Comparison of ENCODE assay signal across 11 mouse cellular contexts in the genomic region with DNA sequence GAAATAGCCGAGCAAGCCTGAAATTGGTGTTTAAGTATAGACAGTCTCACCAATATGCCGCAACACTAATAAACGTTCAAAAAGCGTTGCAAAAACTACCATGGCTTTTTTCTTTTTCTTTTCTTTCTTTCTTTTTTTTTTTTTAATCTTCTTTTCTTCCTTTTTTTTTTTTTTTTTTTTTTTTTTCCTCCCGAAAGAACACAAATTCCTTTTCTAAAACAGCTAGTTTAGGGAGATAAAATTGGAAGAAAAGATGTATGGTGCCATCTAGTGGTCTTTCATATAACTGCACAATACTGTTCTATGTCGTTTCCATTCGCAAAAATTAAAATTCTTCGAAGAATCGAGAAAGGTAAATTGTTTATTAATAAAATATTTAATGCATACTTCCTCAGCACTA. TPM values are rescaled to one million over a fixed set of nuclear protein-coding genes. Genes with fewer than 3 reads are reported as not detected.
DNase-seq lines count a peak whose midpoint lies in the region; ATAC-seq and TF ChIP-seq lines count a peak whose summit lies in the region.
"Had no signal": no experiment of that assay in that cellular context is flagged by ENCODE, and none has a peak within 500 bp of the region (broad histone marks: within the 10 kb centered on the region; RNA-seq: fewer than 3 reads in every experiment).

No protein-coding gene starts in this region.

- TF ChIP-seq EP300 in stomach, postnatal 0 days (optimal IDR thresholded peaks at IDR 0.05): no peak

- peak; percentile 76 for TF ChIP-seq CTCF in stomach, postnatal 0 days (IDR thresholded peaks at IDR 0.05; ENCODE audit: low read depth)

- no peak overlapping the region for H3K4me2 ChIP-seq in midbrain, embryonic 14.5 days (ENCODE audit: low read length)
- no peak overlapping the region for H3K4me2 ChIP-seq in midbrain, embryonic 15.5 days
- no peak overlapping the region for H3K4me2 ChIP-seq in stomach, postnatal 0 days (replicated peaks; ENCODE audit: low read depth)
- H3K4me2 ChIP-seq: limb, embryonic 13.5 days had no signal

- H3K4me1 ChIP-seq in midbrain, embryonic 14.5 days (ENCODE audit: control insufficient read depth, insufficient read depth, low read length): no peaks in the 10 kb centered on the region
- H3K4me1 ChIP-seq in midbrain, embryonic 15.5 days: no peaks in the 10 kb centered on the region
- no peaks in the 10 kb centered on the region for H3K4me1 ChIP-seq in stomach, postnatal 0 days (replicated peaks; ENCODE audit: control insufficient read depth, insufficient read depth)

- no peak overlapping the region for H3K4me3 ChIP-seq in midbrain, embryonic 14.5 days (replicated peaks; ENCODE audit: low read depth, low read length)
- no peak overlapping the region for H3K4me3 ChIP-seq in midbrain, embryonic 15.5 days
- H3K4me3 ChIP-seq in stomach, postnatal 0 days (ENCODE audit: low read depth, low read length): no peak overlapping the region
- H3K4me3 ChIP-seq: erythroblast, embryonic 14.5 days; limb, embryonic 13.5 days had no signal

- no peaks in the 10 kb centered on the region for H3K9me3 ChIP-seq in midbrain, embryonic 14.5 days (ENCODE audit: control insufficient read depth, low read length)
- no peaks in the 10 kb centered on the region for H3K9me3 ChIP-seq in midbrain, embryonic 15.5 days
- H3K9me3 ChIP-seq in stomach, postnatal 0 days (ENCODE audit: control insufficient read depth, low read length): no peaks in the 10 kb centered on the region
- H3K9me3 ChIP-seq: limb, embryonic 13.5 days had no signal

- H3K27ac ChIP-seq in midbrain, embryonic 14.5 days (replicated peaks; ENCODE audit: low read depth, low read length): no peak overlapping the region
- H3K27ac ChIP-seq in midbrain, embryonic 15.5 days: no peak overlapping the region
- no peak overlapping the region for H3K27ac ChIP-seq in stomach, postnatal 0 days (replicated peaks)
- H3K27ac ChIP-seq: limb, embryonic 13.5 days had no signal

- H3K9ac ChIP-seq in midbrain, embryonic 14.5 days (replicated peaks; ENCODE audit: low read length): no peak overlapping the region
- H3K9ac ChIP-seq in midbrain, embryonic 15.5 days: no peak overlapping the region
- no peak overlapping the region for H3K9ac ChIP-seq in stomach, postnatal 0 days (ENCODE audit: low read length)
- H3K9ac ChIP-seq: limb, embryonic 13.5 days had no signal

- H3K27me3 ChIP-seq in midbrain, embryonic 14.5 days (ENCODE audit: control insufficient read depth, insufficient read depth, low read length): no peaks in the 10 kb centered on the region
- H3K27me3 ChIP-seq in midbrain, embryonic 15.5 days (replicated peaks): no peaks in the 10 kb centered on the region
- H3K27me3 ChIP-seq in stomach, postnatal 0 days (ENCODE audit: control insufficient read depth, insufficient read depth, low read length): no peaks in the 10 kb centered on the region

- ATAC-seq in midbrain, embryonic 14.5 days (ENCODE audit: low FRiP score, low TSS enrichment): no peak
- ATAC-seq in midbrain, embryonic 15.5 days (replicated peaks): no peak
- no peak for ATAC-seq in stomach, postnatal 0 days (ENCODE audit: low FRiP score, low TSS enrichment)

- DNase-seq in heart, postnatal 10 days: peak; percentile 8 to 35
- no peak for DNase-seq in heart, postnatal 4 days
- DNase-seq in midbrain, embryonic 14.5 days: peak; percentile 78
- DNase-seq in c-Kit-positive CD71-positive TER-119-positive erythroid progenitor cells, embryonic 14.5 days (ENCODE audit: low spot score): peak; percentile 34
- DNase-seq in stomach, postnatal 0 days (ENCODE audit: low spot score): no peak
- no peak for DNase-seq in thymus, postnatal 4 days
- no peak for DNase-seq in frontal cortex, postnatal 36 days (ENCODE audit: low spot score in 2 of 2)
- DNase-seq: thymus, postnatal 25 days had no signal

- H3K36me3 ChIP-seq in midbrain, embryonic 14.5 days (ENCODE audit: control insufficient read depth, insufficient read depth, low read length): no peaks in the 10 kb centered on the region
- no peaks in the 10 kb centered on the region for H3K36me3 ChIP-seq in midbrain, embryonic 15.5 days (replicated peaks)
- no peaks in the 10 kb centered on the region for H3K36me3 ChIP-seq in stomach, postnatal 0 days (ENCODE audit: control insufficient read depth, insufficient read depth, low read length)
- H3K36me3 ChIP-seq: limb, embryonic 13.5 days had no signal

- intact Hi-C loops in heart, postnatal 10 days (cut with DNase I): loop anchor here (1.0 to 10.0 kb wide), 5 partner anchors 112 to 816 kb away; no protein-coding TSS in a partner anchor

- 39% methylated on average over 9 of the region's 9 CpGs for WGBS in midbrain, embryonic 14.5 days
- WGBS in midbrain, embryonic 15.5 days: 39% methylated on average over 9 of the region's 9 CpGs
- WGBS in stomach, postnatal 0 days: 37% methylated on average over 9 of the region's 9 CpGs

RNA-seq across cellular contexts. Expression of gene Gcg, which starts 25.4 kb away (rescaled TPM):
- not detected for total RNA-seq in heart, postnatal 10 days (2021)
- not detected for total RNA-seq in heart, postnatal 4 days (2021)
- polyA plus RNA-seq in midbrain, embryonic 14.5 days (2014; fragmentation: Nextera tagmentation; extraction: Ambion mirVana): 0.79 and 1.3 TPM in 2 replicates
- polyA plus RNA-seq in midbrain, embryonic 15.5 days (2015; fragmentation: Nextera tagmentation; extraction: Ambion mirVana): 0.37 and 0.68 TPM in 2 replicates
- polyA plus RNA-seq in stomach, postnatal 0 days (2015; fragmentation: Nextera tagmentation; extraction: Ambion mirVana): 11.8 and 12.5 TPM in 2 replicates
- polyA plus RNA-seq: erythroblast, embryonic 14.5 days had no signal

RNA-seq across cellular contexts. Expression of gene Dpp4, which starts 46.0 kb away (rescaled TPM):
- 1 to 10 TPM; 5.1 to 8.7 TPM for total RNA-seq in heart, postnatal 10 days (2021)
- total RNA-seq in heart, postnatal 4 days (2021): 10 to 100 TPM in 1 of 2 experiments, 1 to 10 TPM in 1; 8.2 to 10.6 TPM
- 0.72 and 1.5 TPM in 2 replicates for polyA plus RNA-seq in midbrain, embryonic 14.5 days (2014; fragmentation: Nextera tagmentation; extraction: Ambion mirVana)
- polyA plus RNA-seq in midbrain, embryonic 15.5 days (2015; fragmentation: Nextera tagmentation; extraction: Ambion mirVana): 2.6 and 3.8 TPM in 2 replicates
- 4.6 and 4.8 TPM in 2 replicates for polyA plus RNA-seq in stomach, postnatal 0 days (2015; fragmentation: Nextera tagmentation; extraction: Ambion mirVana)
- polyA plus RNA-seq: erythroblast, embryonic 14.5 days had no signal

Comparison
In these comparisons a context has a peak if more than half of its experiments do, and no peak if none do; other contexts are left out.
1. DNase-seq: peak in heart, postnatal 10 days (2 of 2), midbrain, embryonic 14.5 days (single experiment) and c-Kit-positive CD71-positive TER-119-positive erythroid progenitor cells, embryonic 14.5 days (single experiment); none in heart, postnatal 4 days (single experiment), stomach, postnatal 0 days (single experiment), thymus, postnatal 4 days (single experiment) and frontal cortex, postnatal 36 days (0 of 2).